Mouse (Mus musculus): ENCODE results near the gene Hexim1. TPM values are rescaled to one million over a fixed set of nuclear protein-coding genes. Genes with fewer than 3 reads are reported as not detected.

The Hexim1 gene
- 129 TPM for total RNA-seq (2023)

GRCm38 (mm10) chr11:103116008-103116818 lies at the start of gene Hexim1:
Gene Hexim1 (plus strand): TSS chr11:103116231.

GRCm38 (mm10) chr11:103101481-103101865 lies 14.6 kb upstream of the Hexim1 start, which contains the start of the genes Plcd3 and Acbd4:
Gene Plcd3 (minus strand): TSS chr11:103101658.
Gene Acbd4 (plus strand): TSS chr11:103101682.

GRCm38 (mm10) chr11:103131701-103132575 lies 15.9 kb downstream of the Hexim1 start, which contains the start of gene Hexim2:
Gene Hexim2 (plus strand): TSS chr11:103132429.

Other genes with a start within 250 kb of the Hexim1 start
- gene Eftud2, start 235.2 kb upstream of the Hexim1 start, total RNA-seq (2023) = 149 TPM
- not detected for gene Ccdc103, start 235.0 kb upstream of the Hexim1 start, total RNA-seq (2023)
- not detected for gene Fam187a, start 231.1 kb upstream of the Hexim1 start, total RNA-seq (2023)
- gene Gfap, start 215.3 kb upstream of the Hexim1 start, total RNA-seq (2023) = not detected
- 0.24 TPM for gene Kif18b, start 191.1 kb upstream of the Hexim1 start, total RNA-seq (2023)
- gene C1ql1, start 169.5 kb upstream of the Hexim1 start, total RNA-seq (2023) = not detected
- 63.5 TPM for gene Nmt1, start 88.0 kb upstream of the Hexim1 start, total RNA-seq (2023)
- gene Dcakd, start 87.9 kb upstream of the Hexim1 start, total RNA-seq (2023) = 15.8 TPM
- gene Plcd3, start 14.6 kb upstream of the Hexim1 start, total RNA-seq (2023) = not detected
- 41.5 TPM for gene Acbd4, start 14.5 kb upstream of the Hexim1 start, total RNA-seq (2023)
- gene Hexim2, start 16.2 kb downstream of the Hexim1 start, total RNA-seq (2023) = 1.7 TPM
- gene Fmnl1, start 54.9 kb downstream of the Hexim1 start, total RNA-seq (2023) = 392 TPM
- not detected for gene 1700023F06Rik, start 92.3 kb downstream of the Hexim1 start, total RNA-seq (2023)
- gene Spata32, start 102.2 kb downstream of the Hexim1 start, total RNA-seq (2023) = not detected
- 69.7 TPM for gene Map3k14, start 151.2 kb downstream of the Hexim1 start, total RNA-seq (2023)
- gene Arhgap27, start 247.5 kb downstream of the Hexim1 start, total RNA-seq (2023) = 71.4 TPM

Measured in CD8-positive naive resting alpha-beta T cell, adult 57 days (primary cell).